Comparison of ENCODE assay signal across 9 mouse cellular contexts in genomic region chr10:42270277-42271083, GRCm38 (mm10). TPM values are rescaled to one million over a fixed set of nuclear protein-coding genes. Genes with fewer than 3 reads are reported as not detected.
DNase-seq lines count a peak whose midpoint lies in the region; ATAC-seq and TF ChIP-seq lines count a peak whose summit lies in the region.
"Had no signal": no experiment of that assay in that cellular context is flagged by ENCODE, and none has a peak within 500 bp of the region (broad histone marks: within the 10 kb centered on the region; RNA-seq: fewer than 3 reads in every experiment).

No protein-coding gene starts in this region.

- WGBS in hindbrain, postnatal 0 days, result 66% methylated on average over 10 of the region's 10 CpGs

- TF ChIP-seq CTCF in hindbrain, postnatal 0 days (IDR thresholded peaks at IDR 0.05; ENCODE audit: low read depth), result no peak

- peak; percentile 58 for DNase-seq in CD4-positive, CD25-positive, alpha-beta regulatory T cell, adult 2 months (ENCODE audit: low read depth, low spot score)
- peak; percentile 86 for DNase-seq in lung, postnatal 36 days
- DNase-seq in ovary, postnatal 36 days (ENCODE audit: low spot score), result no peak
- DNase-seq in right cerebral cortex, postnatal 10 days (ENCODE audit: low spot score in 2 of 2), result no peak
- DNase-seq in hindbrain, postnatal 0 days (ENCODE audit: low spot score), result no peak

- no peak overlapping the region for H3K4me2 ChIP-seq in hindbrain, postnatal 0 days (ENCODE audit: low read depth, low read length)
- H3K4me2 ChIP-seq: neural tube, embryonic 13.5 days had no signal

- H3K27ac ChIP-seq in hindbrain, postnatal 0 days, result no peak overlapping the region
- H3K27ac ChIP-seq: neural tube, embryonic 13.5 days had no signal

- peaks cover 32% of the 10 kb centered on the region for H3K9me3 ChIP-seq in erythroblast, embryonic 14.5 days (ENCODE audit: control insufficient read depth, low read length)
- H3K9me3 ChIP-seq in hindbrain, postnatal 0 days (ENCODE audit: low read length), result no peaks in the 10 kb centered on the region
- H3K9me3 ChIP-seq: neural tube, embryonic 13.5 days had no signal

- H3K9ac ChIP-seq in hindbrain, postnatal 0 days (replicated peaks; ENCODE audit: low read length), result no peak overlapping the region

- peak overlapping the region; percentile 90 for H3K4me3 ChIP-seq in erythroblast, embryonic 14.5 days (replicated peaks)
- H3K4me3 ChIP-seq in hindbrain, postnatal 0 days (ENCODE audit: low read length), result no peak overlapping the region
- H3K4me3 ChIP-seq: neural tube, embryonic 13.5 days had no signal

- ATAC-seq in erythroblast, adult 5-6 weeks (replicated peaks; ENCODE audit: low FRiP score, poor library complexity, severe bottlenecking), result no peak
- peak; percentile 47 to 57 for ATAC-seq in hematopoietic stem cell, adult 5-6 weeks (replicated peaks in 1 of 2; ENCODE audit: insufficient read depth in 1 of 2, low FRiP score in 2 of 2, low TSS enrichment in 1 of 2, low read depth in 1 of 2, poor library complexity in 2 of 2, severe bottlenecking in 2 of 2)
- ATAC-seq in hindbrain, postnatal 0 days, result no peak

- H3K36me3 ChIP-seq in erythroblast, embryonic 14.5 days (ENCODE audit: control insufficient read depth), result peaks cover 100% of the 10 kb centered on the region
- H3K36me3 ChIP-seq in hindbrain, postnatal 0 days (ENCODE audit: insufficient read depth, low read length), result peaks cover 8% of the 10 kb centered on the region

- H3K27me3 ChIP-seq in erythroblast, embryonic 14.5 days (ENCODE audit: control insufficient read depth), result peaks cover 9% of the 10 kb centered on the region; the same call in 1 of the 2 replicates
- H3K27me3 ChIP-seq in hindbrain, postnatal 0 days (ENCODE audit: insufficient read depth, low read length), result no peaks in the 10 kb centered on the region

- H3K4me1 ChIP-seq in erythroblast, embryonic 14.5 days (ENCODE audit: control insufficient read depth), result peaks cover 86% of the 10 kb centered on the region
- peaks cover 24% of the 10 kb centered on the region for H3K4me1 ChIP-seq in hindbrain, postnatal 0 days (ENCODE audit: insufficient read depth, low read length)

RNA-seq across cellular contexts. Expression of gene Foxo3, which starts 6.1 kb away (rescaled TPM):
- 14.6 and 19.0 TPM in 2 replicates for polyA plus RNA-seq in erythroblast, embryonic 14.5 days (2012)
- 160 and 187 TPM in 2 replicates for total RNA-seq in erythroblast, adult 5-6 weeks (2015; ENCODE audit: low replicate concordance)
- 378 and 459 TPM in 2 replicates for total RNA-seq in erythroblast, adult 5-6 weeks (2017; ENCODE audit: low replicate concordance)
- total RNA-seq in hematopoietic stem cell, adult 5-6 weeks (2017), result 68.2 and 74.3 TPM in 2 replicates
- total RNA-seq in hindbrain, postnatal 0 days (2014; rRNA removed), result 54.7 and 59.2 TPM in 2 replicates
- 8.4 and 8.6 TPM in 2 replicates for polyA plus RNA-seq in hindbrain, postnatal 0 days (2015; fragmentation: Nextera tagmentation; extraction: Ambion mirVana)

Comparison
In these comparisons a context has a peak if more than half of its experiments do, and no peak if none do; other contexts are left out.
1. ATAC-seq: peak in hematopoietic stem cell, adult 5-6 weeks (2 of 2); none in erythroblast, adult 5-6 weeks (single experiment) and hindbrain, postnatal 0 days (single experiment).
2. DNase-seq: peak in CD4-positive, CD25-positive, alpha-beta regulatory T cell, adult 2 months (single experiment) and lung, postnatal 36 days (single experiment); none in ovary, postnatal 36 days (single experiment), right cerebral cortex, postnatal 10 days (0 of 2) and hindbrain, postnatal 0 days (single experiment).